Mouse (Mus musculus) embryonic facial prominence, embryonic 10.5 days (tissue): ENCODE results near the gene Adam10. TPM values are rescaled to one million over a fixed set of nuclear protein-coding genes. Genes with fewer than 3 reads are reported as not detected.
A peak's percentile ranks its signal among the peaks of the same experiment; 100 is the strongest.

Experiments used
- DNase-seq: peaks from one replicate; pipeline ENCODE4 v3.0.0-alpha.2; 2017; ENCODE audit warnings: low spot score
- H3K27ac ChIP-seq: fragments of 300-500 bp; sonication (generic); replicated peaks from 2 replicates; pipeline ENCODE4 v1.5.1; 2016; ENCODE audit warnings: mild to moderate bottlenecking
- H3K27me3 ChIP-seq: fragments of 300-500 bp; sonication (generic); replicated peaks from 2 replicates; pipeline ENCODE4 v1.6.1; 2016; ENCODE audit warnings: low read depth, mild to moderate bottlenecking; ENCODE audit not compliant: poor library complexity, severe bottlenecking
- H3K36me3 ChIP-seq: fragments of 300-500 bp; sonication (generic); replicated peaks from 2 replicates; pipeline ENCODE4 v1.6.1; 2016; ENCODE audit warnings: mild to moderate bottlenecking, moderate library complexity
- H3K4me1 ChIP-seq: fragments of 300-500 bp; sonication (generic); 2 replicates; pipeline ENCODE4 v1.6.1; 2016
- H3K4me3 ChIP-seq: fragments of 300-500 bp; sonication (generic); 2 replicates; pipeline ENCODE4 v1.5.1; 2016; ENCODE audit warnings: mild to moderate bottlenecking, moderate library complexity
- H3K9me3 ChIP-seq: fragments of 300-500 bp; sonication (generic); 2 replicates; pipeline ENCODE4 v1.6.1; 2016; ENCODE audit warnings: mild to moderate bottlenecking
- whole genome bisulfite sequencing: fragments of 180-500 bp; shearing (Covaris S2); methylation state at CpG from one replicate; pipeline ENCODE4 v1.1.7; 2016; 5-methylcytosine and 5-hydroxymethylcytosine counted together
- microRNA-seq: library from miRNA; unstranded; fragments of <30 nt; microRNA quantifications from one replicate; pipeline ENCODE4, GENCODE M21; 2017
- polyA plus RNA-seq: library from polyadenylated mRNA; unstranded; fragments of >200 nt; fragmentation: Nextera tagmentation; extraction: Ambion mirVana; gene quantifications from 2 replicates; pipeline ENCODE4 v1.2.1, GENCODE M21; 2016

Adam10 gene
- polyA plus RNA-seq, 1 experiment from 2014 or later = 62.3 TPM

DNA sequence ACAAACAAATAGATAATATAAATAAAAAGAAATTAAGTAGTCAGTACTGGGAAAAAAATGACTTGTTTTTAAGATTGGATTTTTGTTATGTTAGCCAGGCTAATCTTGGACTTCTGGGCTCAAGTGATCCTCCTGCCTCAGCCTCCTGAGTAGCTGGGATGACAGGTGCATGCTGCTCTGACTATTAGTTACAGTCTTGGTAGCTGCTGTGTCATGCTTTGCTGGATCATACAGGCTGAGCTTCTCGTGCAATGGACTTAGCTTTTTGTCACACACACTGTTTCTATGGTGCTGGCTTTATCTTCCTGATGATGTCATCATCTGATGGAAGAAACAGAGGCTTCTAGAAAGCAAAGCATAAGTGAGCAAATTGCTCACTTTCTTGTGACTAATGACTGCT, 127.3 kb downstream of the Adam10 start:
- H3K4me3 ChIP-seq = no peak overlapping the region
- no peak overlapping the region for H3K27ac ChIP-seq
- WGBS = 69% methylated on average over 1 of the region's 1 CpGs
- peaks cover 22% of the 10 kb centered on the region for H3K4me1 ChIP-seq
- no peak for DNase-seq
- H3K36me3 ChIP-seq = no peaks in the 10 kb centered on the region
- no peaks in the 10 kb centered on the region for H3K9me3 ChIP-seq
- H3K27me3 ChIP-seq = no peaks in the 10 kb centered on the region

DNA sequence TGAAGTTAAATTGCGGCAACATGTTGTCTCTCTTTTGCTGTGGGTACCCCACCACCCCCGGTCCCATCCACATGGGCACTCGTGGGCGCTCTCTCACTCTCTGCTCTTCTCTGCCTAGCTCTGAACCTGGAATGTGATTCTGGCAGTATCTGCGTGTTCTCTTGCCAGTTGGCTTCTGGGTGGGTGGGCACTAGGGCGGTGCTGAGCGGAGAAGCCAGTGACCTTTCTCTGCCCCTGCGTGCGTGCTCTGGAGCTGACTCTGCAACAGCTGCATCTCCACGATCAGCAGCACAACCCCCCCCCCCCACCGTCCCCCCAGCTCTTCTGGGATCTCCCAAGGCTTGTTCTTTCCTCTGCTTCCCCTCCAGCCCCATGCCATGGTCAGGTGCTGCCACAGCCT, 128.9 kb downstream of the Adam10 start:
- no peak for DNase-seq
- no peaks in the 10 kb centered on the region for H3K9me3 ChIP-seq
- H3K36me3 ChIP-seq = no peaks in the 10 kb centered on the region
- H3K27ac ChIP-seq = no peak overlapping the region
- H3K4me3 ChIP-seq = no peak overlapping the region
- peaks cover 19% of the 10 kb centered on the region for H3K4me1 ChIP-seq
- WGBS = 59% methylated on average over 11 of the region's 11 CpGs
- no peaks in the 10 kb centered on the region for H3K27me3 ChIP-seq

DNA sequence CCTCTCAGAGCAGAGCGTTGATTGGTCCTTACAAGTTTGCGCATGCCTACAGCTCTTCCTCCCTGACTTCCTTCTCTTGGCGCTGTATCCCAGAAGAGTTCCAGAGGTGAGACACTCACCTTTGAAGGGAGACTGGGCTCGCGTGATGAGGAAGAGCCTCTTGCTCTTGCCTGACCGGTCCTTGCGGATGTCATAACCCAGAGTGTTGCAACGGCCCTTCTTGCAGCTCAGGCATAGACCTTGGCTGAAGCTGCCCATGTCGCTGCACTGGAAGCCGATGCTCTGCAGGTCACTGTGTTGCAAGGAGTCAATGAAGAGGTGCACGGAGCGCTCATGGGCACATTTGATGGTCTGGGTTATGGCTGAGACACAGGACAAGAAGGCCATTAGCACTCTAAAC, 133.8 kb downstream of the Adam10 start:
- WGBS = 94% methylated on average over 12 of the region's 12 CpGs
- Histone ChIP-seq H3K9me3 (no peaks in the 10 kb centered on the region), H3K27me3 (no peaks in the 10 kb centered on the region)

DNA sequence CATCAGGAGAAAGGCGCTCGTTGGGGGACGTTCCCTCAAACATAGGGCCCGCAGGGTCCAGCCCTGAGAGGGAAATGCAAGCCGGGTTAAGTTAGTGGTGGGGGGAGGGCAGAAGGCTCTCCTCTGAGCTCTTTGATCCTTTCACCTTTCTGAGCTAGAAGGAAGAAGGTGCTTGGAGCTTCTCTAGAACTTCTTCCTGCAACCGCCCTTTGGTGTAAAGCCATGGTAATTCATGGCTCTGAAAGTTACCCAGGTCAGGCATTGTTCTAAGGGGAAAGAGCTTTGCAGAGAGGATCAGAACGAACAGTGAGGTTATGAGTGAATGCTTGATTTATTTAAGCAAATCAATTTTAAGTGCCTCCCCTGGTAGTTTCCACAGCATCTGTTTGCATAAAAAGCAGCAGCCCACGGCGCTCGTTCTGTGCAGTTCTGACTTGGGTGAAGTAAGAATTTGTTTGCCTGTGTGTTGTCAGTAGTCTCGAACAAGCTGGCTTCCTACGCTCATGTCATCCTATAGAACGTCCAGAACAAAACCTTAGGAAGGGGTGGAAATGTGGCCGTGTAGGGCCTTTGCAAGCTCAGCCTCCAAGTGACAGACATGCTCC, 138.0 kb downstream of the Adam10 start:
- 68% methylated on average over 14 of the region's 14 CpGs for WGBS
- H3K27me3 ChIP-seq = no peaks in the 10 kb centered on the region
- DNase-seq = no peak
- no peak overlapping the region for H3K4me3 ChIP-seq
- H3K27ac ChIP-seq = peak overlapping the region; percentile 32; the same call in 1 of the 2 replicates
- H3K4me1 ChIP-seq = peaks cover 25% of the 10 kb centered on the region
- H3K36me3 ChIP-seq = no peaks in the 10 kb centered on the region
- H3K9me3 ChIP-seq = no peaks in the 10 kb centered on the region

More for the DNA sequence above, 133.8 kb downstream of the Adam10 start:
- Histone ChIP-seq H3K4me3 (no peak overlapping the region), H3K36me3 (no peaks in the 10 kb centered on the region), H3K4me1 (peaks cover 43% of the 10 kb centered on the region), H3K27ac (no peak overlapping the region)
- no peak for DNase-seq

DNA sequence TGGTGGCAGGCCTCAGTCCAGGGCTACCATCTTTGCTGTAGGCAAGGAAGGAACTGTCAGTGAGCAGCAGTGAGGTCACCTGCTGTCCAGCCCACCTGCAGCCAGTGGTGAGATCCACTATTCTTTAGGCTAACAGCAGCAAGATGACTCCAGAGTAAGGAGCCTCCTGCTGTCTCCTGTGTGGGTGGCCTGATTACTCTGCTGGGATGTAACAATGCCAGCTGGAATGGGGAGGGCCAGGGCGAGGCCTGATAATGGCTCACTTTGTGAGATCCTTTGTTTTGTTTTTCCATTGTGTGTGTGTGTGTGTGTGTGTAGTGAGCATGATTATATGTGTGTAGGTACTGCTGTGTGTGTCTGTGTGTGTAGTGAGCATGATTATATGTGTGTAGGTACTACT, 138.6 kb downstream of the Adam10 start:
- WGBS = 42% methylated on average over 1 of the region's 1 CpGs
- no peak for DNase-seq
- H3K27ac ChIP-seq = peak overlapping the region; percentile 63; the same call in 1 of the 2 replicates
- no peaks in the 10 kb centered on the region for H3K27me3 ChIP-seq
- H3K4me1 ChIP-seq = peaks cover 25% of the 10 kb centered on the region
- H3K9me3 ChIP-seq = no peaks in the 10 kb centered on the region
- H3K4me3 ChIP-seq = no peak overlapping the region
- no peaks in the 10 kb centered on the region for H3K36me3 ChIP-seq

DNA sequence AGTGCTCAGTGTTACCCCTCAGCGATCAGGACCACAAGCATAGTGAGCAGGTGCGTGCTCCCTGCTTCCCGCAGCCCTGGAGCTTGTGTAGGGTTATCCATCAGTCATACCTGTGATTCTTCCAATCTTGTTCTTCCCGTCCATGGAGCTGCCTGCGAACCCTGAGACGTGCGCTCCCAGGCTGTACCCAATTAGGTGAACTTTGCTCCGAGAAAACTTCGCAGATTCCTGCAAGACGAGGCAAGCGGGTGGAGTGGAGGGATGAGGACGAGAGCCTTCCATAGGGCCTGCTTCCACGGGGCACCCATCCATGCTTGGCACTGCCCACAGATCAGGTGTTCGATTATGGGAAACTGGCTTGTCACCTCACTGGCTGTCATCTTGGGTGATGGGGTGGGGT, 139.9 kb downstream of the Adam10 start:
- Histone ChIP-seq H3K9me3 (no peaks in the 10 kb centered on the region), H3K27ac (no peak overlapping the region), H3K4me3 (no peak overlapping the region), H3K4me1 (peaks cover 25% of the 10 kb centered on the region), H3K36me3 (no peaks in the 10 kb centered on the region), H3K27me3 (no peaks in the 10 kb centered on the region)
- no peak for DNase-seq
- 85% methylated on average over 14 of the region's 14 CpGs for WGBS

DNA sequence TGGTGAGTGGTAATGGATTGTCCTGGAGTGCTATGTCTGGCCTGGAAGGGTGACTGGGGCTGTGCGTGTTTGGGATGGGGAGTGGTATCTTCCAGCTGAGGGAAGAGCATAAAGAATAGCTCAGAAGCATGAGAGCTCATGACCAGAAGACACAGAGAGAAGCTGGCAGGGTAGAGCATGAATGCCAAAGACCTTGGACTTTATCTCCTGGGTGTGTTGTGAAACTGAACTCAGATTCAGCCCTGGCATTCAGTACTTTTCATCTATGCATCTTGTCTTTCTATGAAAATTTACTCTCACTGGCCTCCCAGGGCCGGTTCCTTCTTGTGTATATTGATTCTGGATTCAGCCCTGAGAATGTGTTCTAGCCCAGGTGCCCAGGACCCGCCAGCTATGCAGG, 145.3 kb downstream of the Adam10 start:
- Histone ChIP-seq H3K4me3 (no peak overlapping the region), H3K9me3 (no peaks in the 10 kb centered on the region), H3K27ac (no peak overlapping the region), H3K36me3 (no peaks in the 10 kb centered on the region), H3K27me3 (no peaks in the 10 kb centered on the region), H3K4me1 (0 out of 2 replicates have a peak, but pooled peaks cover 6% of the 10 kb centered on the region)
- WGBS = 85% methylated on average over 3 of the region's 3 CpGs
- DNase-seq = no peak

DNA sequence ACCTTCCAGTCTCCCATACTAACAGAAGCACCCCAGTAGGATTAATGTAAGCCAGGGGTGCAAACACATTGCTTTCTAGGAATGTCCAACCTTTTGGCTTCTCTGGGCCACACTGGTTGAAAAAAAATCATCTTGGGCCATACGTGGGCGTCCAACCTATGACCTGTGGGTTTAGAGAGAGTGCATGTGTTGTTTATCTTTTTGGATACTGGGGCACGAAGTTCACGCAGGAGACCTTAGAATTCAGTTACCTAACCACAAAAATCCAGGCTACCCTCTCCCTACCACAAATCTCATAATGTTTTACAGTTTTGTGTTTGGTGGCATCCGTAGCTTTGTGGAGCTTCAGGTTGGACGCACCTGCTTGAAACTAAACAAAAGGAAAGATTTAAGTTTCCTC, 149.1 kb downstream of the Adam10 start:
- H3K4me3 ChIP-seq = no peak overlapping the region
- peaks cover 13% of the 10 kb centered on the region; the same call in 1 of the 2 replicates for H3K4me1 ChIP-seq
- no peak overlapping the region for H3K27ac ChIP-seq
- H3K36me3 ChIP-seq = no peaks in the 10 kb centered on the region
- no peaks in the 10 kb centered on the region for H3K27me3 ChIP-seq
- no peak for DNase-seq
- H3K9me3 ChIP-seq = no peaks in the 10 kb centered on the region
- WGBS = 79% methylated on average over 6 of the region's 6 CpGs

Small RNAs within 50 kb of the gene (microRNA-seq; reads per million reads assigned to microRNA genes)
- gene Gm25149 = not detected

Other genes with a start within 250 kb of the Adam10 start
- gene Rnf111, start 175.3 kb upstream of the Adam10 start, polyA plus RNA-seq = 30.3 and 31.8 TPM in 2 replicates
- 69.3 and 71.6 TPM in 2 replicates for gene Sltm, start 136.2 kb upstream of the Adam10 start, polyA plus RNA-seq
- 0.13 and 0.17 TPM in 2 replicates for gene Gm10642, start 22.7 kb upstream of the Adam10 start, polyA plus RNA-seq
- 3.3 and 4.0 TPM in 2 replicates for gene Mindy2, start 21.8 kb upstream of the Adam10 start, polyA plus RNA-seq